8 mouse cellular contexts compared by ENCODE assay signal in genomic region chr6:117916205-117916736, GRCm38 (mm10). TPM values are rescaled to one million over a fixed set of nuclear protein-coding genes. Genes with fewer than 3 reads are reported as not detected.
DNase-seq lines count a peak whose midpoint lies in the region; ATAC-seq and TF ChIP-seq lines count a peak whose summit lies in the region.

No protein-coding gene starts in this region.

- H3K4me1 ChIP-seq in heart, embryonic 12.5 days (replicated peaks): peaks cover 41% of the 10 kb centered on the region
- peaks cover 79% of the 10 kb centered on the region for H3K4me1 ChIP-seq in E14TG2a.4 (replicated peaks; ENCODE audit: low read depth, low read length)
- H3K4me1 ChIP-seq in forebrain, embryonic 16.5 days (replicated peaks; ENCODE audit: control insufficient read depth, insufficient read depth, low read length): peaks cover 24% of the 10 kb centered on the region
- H3K4me1 ChIP-seq in liver, embryonic 16.5 days (ENCODE audit: control insufficient read depth, low read depth, low read length): peaks cover 50% of the 10 kb centered on the region

- ATAC-seq in heart, embryonic 12.5 days (ENCODE audit: insufficient number of reproducible peaks, low FRiP score): no peak
- no peak for ATAC-seq in forebrain, embryonic 16.5 days
- ATAC-seq in liver, embryonic 16.5 days (ENCODE audit: low read depth): no peak
- no peak for ATAC-seq in frontal cortex, adult (ENCODE audit: low TSS enrichment)

- intact Hi-C loops in heart, postnatal 10 days (cut with DNase I): loop anchor here (1.0 to 2.0 kb wide), 2 partner anchors 8 to 37 kb away; no protein-coding TSS in a partner anchor

- H3K9ac ChIP-seq in heart, embryonic 12.5 days: peak overlapping the region; percentile 86
- H3K9ac ChIP-seq in forebrain, embryonic 16.5 days (replicated peaks; ENCODE audit: low read depth, low read length): peak overlapping the region; percentile 71
- peak overlapping the region; percentile 62 for H3K9ac ChIP-seq in liver, embryonic 16.5 days (ENCODE audit: low read depth, low read length)

- peak overlapping the region; percentile 99 for H3K27ac ChIP-seq in heart, embryonic 12.5 days (ENCODE audit: poor library complexity, severe bottlenecking)
- H3K27ac ChIP-seq in forebrain, embryonic 16.5 days (ENCODE audit: low read length): peak overlapping the region; percentile 79; the same call in 1 of the 2 replicates
- peak overlapping the region; percentile 99 for H3K27ac ChIP-seq in liver, embryonic 16.5 days (ENCODE audit: low read length)

- 1% methylated on average over 12 of the region's 12 CpGs for WGBS in heart, embryonic 12.5 days
- 3% methylated on average over 12 of the region's 12 CpGs for WGBS in forebrain, embryonic 16.5 days
- under 1% methylated on average over 12 of the region's 12 CpGs for WGBS in liver, embryonic 16.5 days (ENCODE audit: insufficient replicate concordance)

- H3K36me3 ChIP-seq in heart, embryonic 12.5 days: peaks cover 11% of the 10 kb centered on the region; the same call in 1 of the 2 replicates
- H3K36me3 ChIP-seq in E14TG2a.4 (ENCODE audit: insufficient read depth, low read length): peaks cover 81% of the 10 kb centered on the region
- no peaks in the 10 kb centered on the region for H3K36me3 ChIP-seq in forebrain, embryonic 16.5 days (ENCODE audit: control insufficient read depth, insufficient read depth)
- peaks cover 14% of the 10 kb centered on the region for H3K36me3 ChIP-seq in liver, embryonic 16.5 days (ENCODE audit: control insufficient read depth, insufficient read depth)

- no peak for DNase-seq in heart, postnatal 10 days
- DNase-seq in layer of hippocampus, adult 18-20 months (ENCODE audit: low spot score in 2 of 2): no peak
- DNase-seq in adrenal gland, adult 8-10 months: no peak

- no peaks in the 10 kb centered on the region for H3K27me3 ChIP-seq in heart, embryonic 12.5 days (replicated peaks)
- H3K27me3 ChIP-seq in E14TG2a.4 (ENCODE audit: insufficient read depth, low read length): no peaks in the 10 kb centered on the region
- H3K27me3 ChIP-seq in forebrain, embryonic 16.5 days (replicated peaks; ENCODE audit: control insufficient read depth, insufficient read depth, low read length): no peaks in the 10 kb centered on the region
- no peaks in the 10 kb centered on the region for H3K27me3 ChIP-seq in liver, embryonic 16.5 days (ENCODE audit: control insufficient read depth, insufficient read depth, low read depth, low read length)

- no peak for TF ChIP-seq CTCF in E14TG2a.4 (conservative IDR thresholded peaks at IDR 0.05; ENCODE audit: low read length)

- no peaks in the 10 kb centered on the region for H3K9me3 ChIP-seq in heart, embryonic 12.5 days (replicated peaks)
- H3K9me3 ChIP-seq in E14TG2a.4 (ENCODE audit: low read length): no peaks in the 10 kb centered on the region
- H3K9me3 ChIP-seq in forebrain, embryonic 16.5 days (ENCODE audit: control insufficient read depth, low read length): no peaks in the 10 kb centered on the region
- H3K9me3 ChIP-seq in liver, embryonic 16.5 days (replicated peaks; ENCODE audit: control insufficient read depth, low read length): no peaks in the 10 kb centered on the region

- H3K4me2 ChIP-seq in heart, embryonic 12.5 days: peak overlapping the region; percentile 82
- H3K4me2 ChIP-seq in forebrain, embryonic 16.5 days (ENCODE audit: low read length): peak overlapping the region; percentile 77
- peak overlapping the region; percentile 96 for H3K4me2 ChIP-seq in liver, embryonic 16.5 days (ENCODE audit: low read depth, low read length)

- H3K4me3 ChIP-seq in heart, embryonic 12.5 days: peak overlapping the region; percentile 82
- H3K4me3 ChIP-seq in E14TG2a.4 (replicated peaks; ENCODE audit: low read length): peak overlapping the region; percentile 99
- peak overlapping the region; percentile 70 for H3K4me3 ChIP-seq in forebrain, embryonic 16.5 days (replicated peaks; ENCODE audit: low read length)
- H3K4me3 ChIP-seq in liver, embryonic 16.5 days (ENCODE audit: low read depth, low read length): peak overlapping the region; percentile 71

RNA-seq across cellular contexts. Expression of gene Hnrnpf, which starts 16.1 kb away (rescaled TPM):
- 530 and 545 TPM in 2 replicates for polyA plus RNA-seq in heart, embryonic 12.5 days (2016; fragmentation: Nextera tagmentation; extraction: Ambion mirVana)
- total RNA-seq in heart, postnatal 10 days (2021): 100 to 1,000 TPM; 351 to 364 TPM
- polyA plus RNA-seq in forebrain, embryonic 16.5 days (2015; fragmentation: Nextera tagmentation; extraction: Ambion mirVana): 366 and 411 TPM in 2 replicates
- polyA plus RNA-seq in liver, embryonic 16.5 days (2015; fragmentation: Nextera tagmentation; extraction: Ambion mirVana): 420 and 472 TPM in 2 replicates
- 100 to 1,000 TPM; 127 to 139 TPM for total RNA-seq in layer of hippocampus, adult 18-20 months (2021)
- total RNA-seq in adrenal gland, adult 8-10 months (2022): 100 to 1,000 TPM; 293 to 348 (median 309) TPM

RNA-seq across cellular contexts. Expression of gene Fxyd4, which starts 21.2 kb away (rescaled TPM):
- 1.2 and 1.5 TPM in 2 replicates for polyA plus RNA-seq in heart, embryonic 12.5 days (2016; fragmentation: Nextera tagmentation; extraction: Ambion mirVana)
- not detected for total RNA-seq in heart, postnatal 10 days (2021)
- 1.5 and 3.5 TPM in 2 replicates for polyA plus RNA-seq in forebrain, embryonic 16.5 days (2015; fragmentation: Nextera tagmentation; extraction: Ambion mirVana)
- polyA plus RNA-seq in liver, embryonic 16.5 days (2015; fragmentation: Nextera tagmentation; extraction: Ambion mirVana): 0.30 TPM in 1 of 2 replicates, not detected in the other
- not detected for total RNA-seq in layer of hippocampus, adult 18-20 months (2021)
- total RNA-seq in adrenal gland, adult 8-10 months (2022): not detected

RNA-seq across cellular contexts. Expression of gene Zfp239, which starts 54.4 kb away (rescaled TPM):
- 2.5 and 2.9 TPM in 2 replicates for polyA plus RNA-seq in heart, embryonic 12.5 days (2016; fragmentation: Nextera tagmentation; extraction: Ambion mirVana)
- under 1 TPM; 0.41 to 0.57 TPM for total RNA-seq in heart, postnatal 10 days (2021)
- 18.0 and 18.5 TPM in 2 replicates for polyA plus RNA-seq in forebrain, embryonic 16.5 days (2015; fragmentation: Nextera tagmentation; extraction: Ambion mirVana)
- polyA plus RNA-seq in liver, embryonic 16.5 days (2015; fragmentation: Nextera tagmentation; extraction: Ambion mirVana): 1.7 and 2.3 TPM in 2 replicates
- 10 to 100 TPM; 38.4 to 41.0 TPM for total RNA-seq in layer of hippocampus, adult 18-20 months (2021)
- total RNA-seq in adrenal gland, adult 8-10 months (2022): 1 to 10 TPM; 1.9 to 5.6 (median 5.0) TPM

Comparison
In these comparisons a context has a peak if more than half of its experiments do, and no peak if none do; other contexts are left out.
1. RNA of gene Zfp239, which starts 54.4 kb away (total RNA-seq): 38.4 to 41.0 TPM in layer of hippocampus, adult 18-20 months; 1.9 to 5.6 TPM in adrenal gland, adult 8-10 months and 0.41 to 0.57 TPM in heart, postnatal 10 days; every median in the first group is over 4 times any median in the second.
2. Peak in every context shown above with its lines, with median percentiles within 50 percentile points of each other: H3K27ac ChIP-seq, H3K4me2 ChIP-seq, H3K4me3 ChIP-seq and H3K9ac ChIP-seq.